Mouse (Mus musculus): ENCODE results near the gene Tlnrd1. TPM values are rescaled to one million over a fixed set of nuclear protein-coding genes. Genes with fewer than 3 reads are reported as not detected.
"Not testable (repeated sequence)": the region's sequence is repeated elsewhere in the genome, so short reads cannot be mapped to it uniquely, and the experiment has no call there.

The Tlnrd1 gene
- polyA plus RNA-seq, 1 experiment = 25.5 TPM

DNA sequence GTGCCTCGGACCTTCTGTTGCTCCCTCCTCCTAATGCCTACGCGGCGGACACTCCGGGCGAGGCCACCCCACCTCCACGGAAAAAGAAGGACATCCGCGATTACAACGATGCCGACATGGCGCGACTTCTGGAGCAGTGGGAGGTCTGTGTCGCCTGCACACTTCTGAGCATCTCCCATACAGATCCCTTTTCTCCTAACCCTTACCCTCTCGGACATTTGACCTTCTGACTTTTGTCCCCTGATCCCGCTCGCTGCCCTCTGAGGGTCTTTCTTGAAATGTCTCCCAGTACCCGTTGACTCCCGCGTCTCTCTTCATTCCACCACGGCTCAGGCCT, 8.2 kb upstream of the Tlnrd1 start:
- Histone ChIP-seq H3K4me2 (ENCODE audit: low read depth) (peak overlapping the region; percentile 89), H3K27me3 (ENCODE audit: control insufficient read depth, insufficient read depth, insufficient read length) (no peaks in the 10 kb centered on the region), H3ac (ENCODE audit: control insufficient read depth, insufficient read length) (peak overlapping the region; percentile 47), H3K79me2 (ENCODE audit: control insufficient read depth, insufficient read depth) (peaks cover 35% of the 10 kb centered on the region), H3K4me3 (peak overlapping the region; percentile 93), H3K36me3 (ENCODE audit: control insufficient read depth, insufficient read depth) (peaks cover 14% of the 10 kb centered on the region)
- TF ChIP-seq CEBPB (IDR thresholded peaks at IDR 0.05; ENCODE audit: insufficient read depth, poor library complexity, severe bottlenecking) (no peak), SRF (IDR thresholded peaks at IDR 0.05; ENCODE audit: control insufficient read depth, insufficient read length, low read depth) (no peak), E2F4 (IDR thresholded peaks at IDR 0.05; ENCODE audit: insufficient read depth) (no peak), TCF12 (IDR thresholded peaks at IDR 0.05; ENCODE audit: insufficient read depth, poor library complexity, severe bottlenecking) (no peak), MYOD1 (IDR thresholded peaks at IDR 0.05; ENCODE audit: control insufficient read depth in 1 of 3, insufficient read length in 2 of 3, low read depth in 2 of 3) (no peak), TCF3 (IDR thresholded peaks at IDR 0.05; ENCODE audit: insufficient read length, low read depth) (no peak), MAX (IDR thresholded peaks at IDR 0.05; ENCODE audit: low read depth) (no peak), USF1 (IDR thresholded peaks at IDR 0.05; ENCODE audit: low read depth) (no peak), POLR2AphosphoS2 (IDR thresholded peaks at IDR 0.05; ENCODE audit: insufficient read length, low read depth) (no peak), REST (IDR thresholded peaks at IDR 0.05; ENCODE audit: insufficient read depth, insufficient read length) (no peak), MYOG (IDR thresholded peaks at IDR 0.05; ENCODE audit: control insufficient read depth in 1 of 3, insufficient read depth in 1 of 3, insufficient read length in 2 of 3, low read depth in 2 of 3) (no peak), POLR2A (IDR thresholded peaks at IDR 0.05; ENCODE audit: insufficient read length, low read depth) (no peak)

DNA sequence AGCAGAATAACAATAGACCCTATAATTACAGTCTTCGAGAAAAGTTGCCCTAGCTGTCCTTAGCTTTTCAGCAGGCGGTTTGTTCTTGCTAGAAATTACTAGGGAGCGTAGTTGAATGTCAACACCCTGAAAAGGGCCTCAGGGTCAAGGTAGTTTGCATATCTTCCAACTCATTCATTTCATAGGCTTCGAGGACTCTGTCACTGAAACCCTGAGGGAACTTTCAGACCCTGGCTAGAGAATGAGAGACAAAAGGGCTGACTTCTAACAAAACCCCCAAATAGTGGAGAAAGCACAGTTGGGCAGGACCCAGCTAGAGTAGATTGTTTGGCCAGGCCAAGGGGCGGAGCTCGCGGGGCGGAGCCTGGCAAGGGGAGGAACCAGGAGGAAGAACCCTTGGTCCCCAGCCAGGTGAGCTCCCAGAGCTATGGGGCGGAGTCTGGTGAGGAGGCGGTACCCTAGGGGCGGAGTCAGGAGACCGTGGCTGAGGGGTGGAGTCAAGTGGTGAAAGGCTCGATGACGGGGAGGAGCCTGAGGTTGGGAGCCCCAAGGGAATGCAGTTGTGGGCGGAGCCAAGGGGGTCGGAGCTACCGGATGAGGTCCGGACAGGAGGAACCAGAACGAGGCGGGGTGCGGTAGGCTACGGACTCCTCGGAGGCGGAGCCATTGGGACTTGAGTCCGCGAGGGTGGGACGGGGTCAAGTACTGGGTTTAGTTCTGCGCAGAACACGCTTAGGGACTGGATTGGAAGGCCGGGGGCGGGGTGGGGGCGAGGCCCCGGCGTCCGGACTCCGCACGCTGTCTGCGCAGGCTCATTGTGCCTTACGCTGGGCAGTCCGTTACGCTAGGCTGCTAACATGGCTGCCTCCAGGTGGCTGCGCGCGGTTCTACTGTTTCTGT, 7.6 kb upstream of the Tlnrd1 start:
- Histone ChIP-seq H3K27me3 (ENCODE audit: control insufficient read depth, insufficient read depth, insufficient read length) (no peaks in the 10 kb centered on the region), H3K36me3 (ENCODE audit: control insufficient read depth, insufficient read depth) (peaks cover 13% of the 10 kb centered on the region), H3K4me3 (peak overlapping the region; percentile 93), H3K4me2 (ENCODE audit: low read depth) (peak overlapping the region; percentile 89), H3ac (ENCODE audit: control insufficient read depth, insufficient read length) (peak overlapping the region; percentile 47), H3K79me2 (ENCODE audit: control insufficient read depth, insufficient read depth) (peaks cover 35% of the 10 kb centered on the region)
- peak; percentile 95 for TF ChIP-seq POLR2A (IDR thresholded peaks at IDR 0.05; ENCODE audit: insufficient read length, low read depth)
- TF ChIP-seq CEBPB (IDR thresholded peaks at IDR 0.05; ENCODE audit: insufficient read depth, poor library complexity, severe bottlenecking) = no peak
- TF ChIP-seq POLR2AphosphoS2 (IDR thresholded peaks at IDR 0.05; ENCODE audit: insufficient read length, low read depth) = peak; percentile 98
- no peak for TF ChIP-seq USF1 (IDR thresholded peaks at IDR 0.05; ENCODE audit: low read depth)
- no peak for TF ChIP-seq MAX (IDR thresholded peaks at IDR 0.05; ENCODE audit: low read depth)
- no peak for TF ChIP-seq MYOG (IDR thresholded peaks at IDR 0.05; ENCODE audit: control insufficient read depth in 1 of 3, insufficient read depth in 1 of 3, insufficient read length in 2 of 3, low read depth in 2 of 3)
- no peak for TF ChIP-seq TCF3 (IDR thresholded peaks at IDR 0.05; ENCODE audit: insufficient read length, low read depth)
- peak in 1 of 3 experiments; percentile 5 for TF ChIP-seq MYOD1 (IDR thresholded peaks at IDR 0.05; ENCODE audit: control insufficient read depth in 1 of 3, insufficient read length in 2 of 3, low read depth in 2 of 3)
- TF ChIP-seq REST (IDR thresholded peaks at IDR 0.05; ENCODE audit: insufficient read depth, insufficient read length) = no peak
- peak; percentile 34 for TF ChIP-seq SRF (IDR thresholded peaks at IDR 0.05; ENCODE audit: control insufficient read depth, insufficient read length, low read depth)
- no peak for TF ChIP-seq E2F4 (IDR thresholded peaks at IDR 0.05; ENCODE audit: insufficient read depth)
- no peak for TF ChIP-seq TCF12 (IDR thresholded peaks at IDR 0.05; ENCODE audit: insufficient read depth, poor library complexity, severe bottlenecking)

DNA sequence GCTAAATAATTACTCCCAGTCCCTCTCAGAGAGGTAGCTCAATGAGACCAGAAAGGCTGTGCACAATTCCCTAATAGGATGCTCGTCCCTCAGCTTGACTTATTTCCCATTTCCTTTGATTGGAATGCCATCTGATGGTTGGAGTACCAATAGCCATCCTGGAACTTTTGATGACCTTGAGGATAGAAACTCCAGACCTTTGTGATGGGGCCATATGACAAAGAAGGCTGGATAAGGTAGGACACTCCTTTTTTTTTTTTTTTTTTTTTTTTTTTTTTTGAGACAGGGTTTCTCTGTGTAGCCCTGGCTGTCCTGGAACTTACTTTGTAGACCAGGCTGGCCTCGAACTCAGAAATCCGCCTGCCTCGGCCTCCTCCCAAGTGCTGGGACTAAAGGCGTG, 5.8 kb upstream of the Tlnrd1 start:
- not testable (repeated sequence) for H3K27me3 ChIP-seq (ENCODE audit: control insufficient read depth, insufficient read depth, insufficient read length); H3ac ChIP-seq (ENCODE audit: control insufficient read depth, insufficient read length); H3K36me3 ChIP-seq (ENCODE audit: control insufficient read depth, insufficient read depth); H3K4me3 ChIP-seq
- Histone ChIP-seq H3K79me2 (ENCODE audit: control insufficient read depth, insufficient read depth) (peaks cover 26% of the 10 kb centered on the region), H3K4me2 (ENCODE audit: low read depth) (peak overlapping the region; percentile 28)

DNA sequence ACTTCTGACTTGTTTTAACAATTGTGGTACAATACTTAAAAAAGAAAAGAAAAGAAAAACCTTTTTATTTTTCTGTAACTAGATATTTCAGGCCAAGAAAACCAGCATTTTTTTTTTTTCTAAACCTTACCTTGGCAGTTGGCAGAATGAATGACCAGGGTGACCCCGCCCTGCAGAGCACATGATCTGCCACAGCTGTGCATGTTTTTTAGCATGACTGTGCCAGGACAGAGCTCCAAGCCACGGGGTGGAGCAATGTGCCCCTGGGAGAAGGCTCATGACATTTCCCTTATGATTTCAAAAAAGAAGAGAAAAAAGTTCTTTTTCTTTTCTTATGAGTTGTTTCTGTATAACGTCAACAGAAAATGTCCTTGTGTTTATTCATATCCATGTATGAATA, 5.3 kb upstream of the Tlnrd1 start:
- H3K4me2 ChIP-seq (ENCODE audit: low read depth) = peak overlapping the region; percentile 28
- H3K27me3 ChIP-seq (ENCODE audit: control insufficient read depth, insufficient read depth, insufficient read length) = no peaks in the 10 kb centered on the region
- no peaks in the 10 kb centered on the region for H3K36me3 ChIP-seq (ENCODE audit: control insufficient read depth, insufficient read depth)
- peaks cover 20% of the 10 kb centered on the region for H3K79me2 ChIP-seq (ENCODE audit: control insufficient read depth, insufficient read depth)
- peak in 2 of 3 experiments; percentile 62 to 84 for TF ChIP-seq MYOD1 (IDR thresholded peaks at IDR 0.05; ENCODE audit: control insufficient read depth in 1 of 3, insufficient read length in 2 of 3, low read depth in 2 of 3)
- peak; percentile 14 for TF ChIP-seq MAX (IDR thresholded peaks at IDR 0.05; ENCODE audit: low read depth)
- no peak for TF ChIP-seq TCF12 (IDR thresholded peaks at IDR 0.05; ENCODE audit: insufficient read depth, poor library complexity, severe bottlenecking)
- no peak for TF ChIP-seq TCF3 (IDR thresholded peaks at IDR 0.05; ENCODE audit: insufficient read length, low read depth)
- peak; percentile 51 for TF ChIP-seq POLR2AphosphoS2 (IDR thresholded peaks at IDR 0.05; ENCODE audit: insufficient read length, low read depth)
- no peak for TF ChIP-seq CEBPB (IDR thresholded peaks at IDR 0.05; ENCODE audit: insufficient read depth, poor library complexity, severe bottlenecking)
- TF ChIP-seq MYOG (IDR thresholded peaks at IDR 0.05; ENCODE audit: control insufficient read depth in 1 of 3, insufficient read depth in 1 of 3, insufficient read length in 2 of 3, low read depth in 2 of 3) = peak; percentile 11 to 88 (median 22)
- TF ChIP-seq REST (IDR thresholded peaks at IDR 0.05; ENCODE audit: insufficient read depth, insufficient read length) = no peak
- peak; percentile 71 for TF ChIP-seq USF1 (IDR thresholded peaks at IDR 0.05; ENCODE audit: low read depth)
- no peak overlapping the region for H3ac ChIP-seq (ENCODE audit: control insufficient read depth, insufficient read length)
- H3K4me3 ChIP-seq = no peak overlapping the region
